In the genomic region with DNA sequence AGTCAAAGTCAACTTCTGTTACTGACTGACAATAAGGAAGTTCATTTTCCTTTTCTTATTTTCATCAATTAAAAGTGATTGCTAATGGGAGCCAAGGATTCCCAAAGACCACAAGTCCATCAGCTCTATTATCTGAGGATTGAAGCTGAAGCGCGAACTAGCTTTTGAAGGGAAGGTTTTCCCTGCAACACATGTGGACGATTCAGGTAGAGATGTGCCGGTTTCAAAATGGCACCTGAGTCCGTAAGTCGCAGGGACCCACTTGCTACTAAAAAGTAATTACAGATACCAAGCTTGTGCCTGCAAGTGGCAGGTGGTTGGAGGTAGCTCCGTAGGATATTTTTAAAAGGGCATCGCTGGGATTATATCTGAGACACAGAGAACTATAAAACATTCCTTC, we compare ENCODE assay signal across 8 mouse cellular contexts. TPM values are rescaled to one million over a fixed set of nuclear protein-coding genes. Genes with fewer than 3 reads are reported as not detected.
DNase-seq lines count a peak whose midpoint lies in the region; ATAC-seq and TF ChIP-seq lines count a peak whose summit lies in the region.

No protein-coding gene starts in this region.

- ATAC-seq in kidney, embryonic 16.5 days (ENCODE audit: low FRiP score, low TSS enrichment), result no peak
- ATAC-seq in hindbrain, embryonic 11.5 days (ENCODE audit: low FRiP score), result no peak
- no peak for ATAC-seq in midbrain, embryonic 13.5 days

- no peak for TF ChIP-seq CTCF in bone marrow, adult 2 months (IDR thresholded peaks at IDR 0.05; ENCODE audit: control insufficient read depth, insufficient read depth, low read length)

- WGBS in kidney, embryonic 16.5 days, result 66% methylated on average over 8 of the region's 8 CpGs
- 14% methylated on average over 8 of the region's 8 CpGs for WGBS in bone marrow, adult 2 months
- 67% methylated on average over 8 of the region's 8 CpGs for WGBS in hindbrain, embryonic 11.5 days
- WGBS in midbrain, embryonic 13.5 days, result 51% methylated on average over 8 of the region's 8 CpGs

- 0 out of 2 replicates have a peak overlapping the region, but pooled peaks have one; percentile 53 for H3K27ac ChIP-seq in kidney, embryonic 16.5 days (ENCODE audit: low read length)
- H3K27ac ChIP-seq in bone marrow, adult 2 months (ENCODE audit: control insufficient read depth, insufficient read depth, low read depth, low read length, poor library complexity), result peak overlapping the region; percentile 95
- H3K27ac ChIP-seq in hindbrain, embryonic 11.5 days (ENCODE audit: low read depth, low read length), result no peak overlapping the region; the same call in 1 of the 2 replicates
- peak overlapping the region; percentile 95 for H3K27ac ChIP-seq in midbrain, embryonic 13.5 days

- H3K4me1 ChIP-seq in kidney, embryonic 16.5 days (ENCODE audit: insufficient read depth, low read length), result peaks cover 6% of the 10 kb centered on the region; the same call in 1 of the 2 replicates
- peaks cover 2% of the 10 kb centered on the region for H3K4me1 ChIP-seq in bone marrow, adult 2 months (ENCODE audit: control insufficient read depth, insufficient read depth, low read length)
- H3K4me1 ChIP-seq in hindbrain, embryonic 11.5 days (replicated peaks; ENCODE audit: control insufficient read depth, insufficient read depth, low read length), result peaks cover 2% of the 10 kb centered on the region; the same call in 1 of the 2 replicates
- peaks cover 32% of the 10 kb centered on the region for H3K4me1 ChIP-seq in midbrain, embryonic 13.5 days (replicated peaks)

- H3K27me3 ChIP-seq in kidney, embryonic 16.5 days (ENCODE audit: insufficient read depth, low read length), result peaks cover 23% of the 10 kb centered on the region; the same call in 1 of the 2 replicates
- H3K27me3 ChIP-seq in hindbrain, embryonic 11.5 days (ENCODE audit: control insufficient read depth, insufficient read depth, low read length), result no peaks in the 10 kb centered on the region; the same call in 1 of the 2 replicates
- peaks cover 20% of the 10 kb centered on the region; the same call in 1 of the 2 replicates for H3K27me3 ChIP-seq in midbrain, embryonic 13.5 days

- H3K4me2 ChIP-seq in kidney, embryonic 16.5 days (replicated peaks; ENCODE audit: low read depth, low read length), result peak overlapping the region; percentile 54
- H3K4me2 ChIP-seq in hindbrain, embryonic 11.5 days (replicated peaks; ENCODE audit: low read depth, low read length), result peak overlapping the region; percentile 7; the same call in 1 of the 2 replicates
- H3K4me2 ChIP-seq in midbrain, embryonic 13.5 days (replicated peaks), result peak overlapping the region; percentile 57

- peak overlapping the region; percentile 67 for H3K4me3 ChIP-seq in kidney, embryonic 16.5 days (ENCODE audit: low read length)
- peak overlapping the region; percentile 67 for H3K4me3 ChIP-seq in bone marrow, adult 2 months (replicated peaks; ENCODE audit: control insufficient read depth, low read depth, low read length)
- peak overlapping the region; percentile 52; the same call in 1 of the 2 replicates for H3K4me3 ChIP-seq in hindbrain, embryonic 11.5 days (ENCODE audit: low read depth, low read length)
- H3K4me3 ChIP-seq in midbrain, embryonic 13.5 days (replicated peaks), result peak overlapping the region; percentile 61

- no peak for DNase-seq in kidney, postnatal 14 days
- DNase-seq in hindbrain, embryonic 11.5 days (ENCODE audit: low spot score), result peak; percentile 14
- no peak for DNase-seq in retina, postnatal 1 day
- DNase-seq in frontal cortex, postnatal 14 days (ENCODE audit: low spot score in 2 of 2), result no peak
- no peak for DNase-seq in spleen, adult 12 weeks (ENCODE audit: low spot score)

- TF ChIP-seq POLR2A in bone marrow, adult 2 months (IDR thresholded peaks at IDR 0.05; ENCODE audit: borderline replicate concordance, control insufficient read depth, low read depth, low read length), result no peak

- H3K36me3 ChIP-seq in kidney, embryonic 16.5 days (ENCODE audit: insufficient read depth, low read length), result no peaks in the 10 kb centered on the region
- H3K36me3 ChIP-seq in hindbrain, embryonic 11.5 days (ENCODE audit: control insufficient read depth, insufficient read depth, low read length), result no peaks in the 10 kb centered on the region
- peaks cover 4% of the 10 kb centered on the region; the same call in 1 of the 2 replicates for H3K36me3 ChIP-seq in midbrain, embryonic 13.5 days

- no peaks in the 10 kb centered on the region for H3K9me3 ChIP-seq in kidney, embryonic 16.5 days (ENCODE audit: low read length)
- H3K9me3 ChIP-seq in hindbrain, embryonic 11.5 days (ENCODE audit: control insufficient read depth, low read length), result no peaks in the 10 kb centered on the region
- no peaks in the 10 kb centered on the region for H3K9me3 ChIP-seq in midbrain, embryonic 13.5 days

- H3K9ac ChIP-seq in kidney, embryonic 16.5 days (replicated peaks; ENCODE audit: low read length), result peak overlapping the region; percentile 76; the same call in 1 of the 2 replicates
- H3K9ac ChIP-seq in hindbrain, embryonic 11.5 days (ENCODE audit: low read depth, low read length), result peak overlapping the region; percentile 61; the same call in 1 of the 2 replicates
- H3K9ac ChIP-seq in midbrain, embryonic 13.5 days (replicated peaks), result peak overlapping the region; percentile 69

RNA-seq across cellular contexts. Expression of gene Tmsb4x, which starts 0.7 kb away (rescaled TPM):
- 2,464 and 2,500 TPM in 2 replicates for polyA plus RNA-seq in kidney, embryonic 16.5 days (2015; fragmentation: Nextera tagmentation; extraction: Ambion mirVana)
- polyA plus RNA-seq in bone marrow, adult 2 months (2011; ENCODE audit: insufficient read depth, insufficient read length, low replicate concordance, missing spikeins), result 2,117 and 3,348 TPM in 2 replicates
- 6,076 and 6,498 TPM in 2 replicates for polyA plus RNA-seq in hindbrain, embryonic 11.5 days (2014; fragmentation: Nextera tagmentation; extraction: Ambion mirVana)
- polyA plus RNA-seq in midbrain, embryonic 13.5 days (2015; fragmentation: Nextera tagmentation; extraction: Ambion mirVana), result 6,172 and 6,685 TPM in 2 replicates

RNA-seq across cellular contexts. Expression of gene Tlr8, which starts 54.3 kb away (rescaled TPM):
- 0.06 and 0.15 TPM in 2 replicates for polyA plus RNA-seq in kidney, embryonic 16.5 days (2015; fragmentation: Nextera tagmentation; extraction: Ambion mirVana)
- 1.4 and 1.5 TPM in 2 replicates for polyA plus RNA-seq in bone marrow, adult 2 months (2011; ENCODE audit: insufficient read depth, insufficient read length, low replicate concordance, missing spikeins)
- not detected in 2 replicates for polyA plus RNA-seq in hindbrain, embryonic 11.5 days (2014; fragmentation: Nextera tagmentation; extraction: Ambion mirVana)
- 0.04 TPM in 1 of 2 replicates, not detected in the other for polyA plus RNA-seq in midbrain, embryonic 13.5 days (2015; fragmentation: Nextera tagmentation; extraction: Ambion mirVana)

Comparison
In these comparisons a context has a peak if more than half of its experiments do, and no peak if none do; other contexts are left out.
1. H3K4me2 ChIP-seq: peak in every context shown above with its lines; median percentile 57 in midbrain, embryonic 13.5 days; 54 in kidney, embryonic 16.5 days; 7 in hindbrain, embryonic 11.5 days.